Mouse (Mus musculus) left cerebral cortex, postnatal 10 days (tissue): ENCODE measurements around the gene Sertad3. TPM values are rescaled to one million over a fixed set of nuclear protein-coding genes. Genes with fewer than 3 reads are reported as not detected.

Experiments
- DNase-seq, 2 experiments: peaks; one replicate each; pipeline ENCODE4 v3.0.0; 2021 to 2022; ENCODE audit warnings: low spot score in 2 of 2, mixed read lengths in 1 of 2; ENCODE audit errors: extremely low spot score in 1 of 2
- intact Hi-C: fragments of 180-260 bp; cut with DNase I; formaldehyde crosslinking; loops from one replicate; pipeline ENCODE4 v1.15.1; 2025
- total RNA-seq, 2 experiments: library from RNA; stranded (reverse); gene quantifications; 2 replicates each; pipeline ENCODE4 v1.2.3; 2021

Gene Sertad3
- total RNA-seq, 2 experiments from 2014 or later = 2.5 to 3.2 TPM

GRCm38 (mm10) chr7:27522967-27523366 lies 49.4 kb downstream of the Sertad3 start, which contains the start of gene Hipk4:
TSS of gene Hipk4 (plus strand) at chr7:27523267.
- intact Hi-C loops = no loop called here
- DNase-seq = no peak

- intact Hi-C loops = no loop called here
- no peak for DNase-seq
Measured at GRCm38 (mm10) chr7:27523805-27524204, 50.2 kb downstream of the Sertad3 start.

- intact Hi-C loops = no loop called here
- peak; percentile 71 to 76 for DNase-seq
Measured at GRCm38 (mm10) chr7:27526039-27526827, 52.7 kb downstream of the Sertad3 start.

Other genes starting within 250 kb of the Sertad3 start
- 1 to 10 TPM; 7.6 to 8.7 TPM for gene Itpkc, start 245.1 kb upstream of the Sertad3 start, total RNA-seq
- 10 to 100 TPM; 28.3 TPM for gene Coq8b, start 240.7 kb upstream of the Sertad3 start, total RNA-seq
- 100 to 1,000 TPM; 117 to 126 TPM for gene Numbl, start 215.3 kb upstream of the Sertad3 start, total RNA-seq
- 10 to 100 TPM; 52.3 to 57.5 TPM for gene Ltbp4, start 136.1 kb upstream of the Sertad3 start, total RNA-seq
- 10 to 100 TPM; 24.7 to 27.9 TPM for gene Shkbp1, start 117.7 kb upstream of the Sertad3 start, total RNA-seq
- not detected for gene Gm20479, start 116.3 kb upstream of the Sertad3 start, total RNA-seq
- 10 to 100 TPM; 89.7 to 99.2 TPM for gene Sptbn4, start 26.1 kb upstream of the Sertad3 start, total RNA-seq
- gene Blvrb, start 25.8 kb upstream of the Sertad3 start, total RNA-seq = 10 to 100 TPM; 11.8 to 12.7 TPM
- gene Sertad1, start 13.1 kb downstream of the Sertad3 start, total RNA-seq = 1 to 10 TPM; 6.0 to 7.0 TPM
- gene Prx, start 25.6 kb downstream of the Sertad3 start, total RNA-seq = 1 to 10 TPM; 1.4 TPM
- under 1 TPM; 0.26 to 0.34 TPM for gene Hipk4, start 49.5 kb downstream of the Sertad3 start, total RNA-seq
- gene Pld3, start 79.5 kb downstream of the Sertad3 start, total RNA-seq = 100 to 1,000 TPM; 520 to 550 TPM
- gene 2310022A10Rik, start 79.5 kb downstream of the Sertad3 start, total RNA-seq = 10 to 100 TPM; 23.1 to 26.2 TPM
- 100 to 1,000 TPM in 1 of 2 experiments, 10 to 100 TPM in 1; 92.2 to 103 TPM for gene Akt2, start 117.8 kb downstream of the Sertad3 start, total RNA-seq
- gene Ttc9b, start 180.1 kb downstream of the Sertad3 start, total RNA-seq = 100 to 1,000 TPM; 139 to 145 TPM
- gene Map3k10, start 200.8 kb downstream of the Sertad3 start, total RNA-seq = 100 to 1,000 TPM; 220 to 227 TPM
- 1 to 10 TPM; 8.3 to 9.8 TPM for gene Zfp607b, start 215.6 kb downstream of the Sertad3 start, total RNA-seq